Mouse (Mus musculus) hindbrain, embryonic 11.5 days (tissue): ENCODE results near the gene Tox4. TPM values are rescaled to one million over a fixed set of nuclear protein-coding genes. Genes with fewer than 3 reads are reported as not detected.

Experiments used
- ATAC-seq: fragments of 200-750 bp; cut with Nextera tagmentation; 2 replicates; pipeline ENCODE4 v1.8.0; 2017; ENCODE audit warnings: mild to moderate bottlenecking, moderate TSS enrichment, moderate library complexity; ENCODE audit not compliant: low FRiP score
- DNase-seq: peaks from one replicate; pipeline ENCODE4 v3.0.0-alpha.2; 2015; ENCODE audit warnings: low spot score
- H3K27ac ChIP-seq: fragments of 300-500 bp; sonication (generic); 2 replicates; pipeline ENCODE4 v1.5.1; 2014; ENCODE audit warnings: mild to moderate bottlenecking, low read depth, low read length
- H3K27me3 ChIP-seq: fragments of 300-500 bp; sonication (generic); 2 replicates; pipeline ENCODE4 v1.6.1; 2014; ENCODE audit warnings: mild to moderate bottlenecking, low read length, moderate library complexity, mixed read lengths; ENCODE audit not compliant: control insufficient read depth, insufficient read depth
- H3K36me3 ChIP-seq: fragments of 300-500 bp; sonication (generic); 2 replicates; pipeline ENCODE4 v1.6.1; 2014; ENCODE audit warnings: mild to moderate bottlenecking, low read length, moderate library complexity, mixed read lengths; ENCODE audit not compliant: control insufficient read depth, insufficient read depth
- H3K4me1 ChIP-seq: fragments of 300-500 bp; sonication (generic); replicated peaks from 2 replicates; pipeline ENCODE4 v1.6.1; 2014; ENCODE audit warnings: low read length, mixed read lengths; ENCODE audit not compliant: control insufficient read depth, insufficient read depth
- H3K4me2 ChIP-seq: fragments of 300-500 bp; sonication (generic); replicated peaks from 2 replicates; pipeline ENCODE4 v1.6.1; 2014; ENCODE audit warnings: mild to moderate bottlenecking, low read depth, low read length
- H3K4me3 ChIP-seq: fragments of 300-500 bp; sonication (generic); 2 replicates; pipeline ENCODE4 v1.5.1; 2014; ENCODE audit warnings: low read depth, low read length
- H3K9ac ChIP-seq: fragments of 300-500 bp; sonication (generic); 2 replicates; pipeline ENCODE4 v1.6.1; 2014; ENCODE audit warnings: low read depth, low read length
- H3K9me3 ChIP-seq: fragments of 300-500 bp; sonication (generic); 2 replicates; pipeline ENCODE4 v1.6.1; 2016; ENCODE audit warnings: low read length; ENCODE audit not compliant: control insufficient read depth
- WGBS: fragments of 180-500 bp; shearing (Covaris S2); extraction: QIAGEN DNeasy Blood & Tissue Kit; methylation state at CpG from one replicate; pipeline ENCODE4 v1.1.7; 2014; 5-methylcytosine and 5-hydroxymethylcytosine counted together
- polyA plus RNA-seq: library from polyadenylated mRNA; unstranded; fragments of >200 nt; fragmentation: Nextera tagmentation; extraction: Ambion mirVana; gene quantifications from 2 replicates; pipeline ENCODE4 v1.2.1, GENCODE M21; 2014

Tox4 gene
- polyA plus RNA-seq, 1 experiment from 2014 or later = 60.1 TPM

DNA sequence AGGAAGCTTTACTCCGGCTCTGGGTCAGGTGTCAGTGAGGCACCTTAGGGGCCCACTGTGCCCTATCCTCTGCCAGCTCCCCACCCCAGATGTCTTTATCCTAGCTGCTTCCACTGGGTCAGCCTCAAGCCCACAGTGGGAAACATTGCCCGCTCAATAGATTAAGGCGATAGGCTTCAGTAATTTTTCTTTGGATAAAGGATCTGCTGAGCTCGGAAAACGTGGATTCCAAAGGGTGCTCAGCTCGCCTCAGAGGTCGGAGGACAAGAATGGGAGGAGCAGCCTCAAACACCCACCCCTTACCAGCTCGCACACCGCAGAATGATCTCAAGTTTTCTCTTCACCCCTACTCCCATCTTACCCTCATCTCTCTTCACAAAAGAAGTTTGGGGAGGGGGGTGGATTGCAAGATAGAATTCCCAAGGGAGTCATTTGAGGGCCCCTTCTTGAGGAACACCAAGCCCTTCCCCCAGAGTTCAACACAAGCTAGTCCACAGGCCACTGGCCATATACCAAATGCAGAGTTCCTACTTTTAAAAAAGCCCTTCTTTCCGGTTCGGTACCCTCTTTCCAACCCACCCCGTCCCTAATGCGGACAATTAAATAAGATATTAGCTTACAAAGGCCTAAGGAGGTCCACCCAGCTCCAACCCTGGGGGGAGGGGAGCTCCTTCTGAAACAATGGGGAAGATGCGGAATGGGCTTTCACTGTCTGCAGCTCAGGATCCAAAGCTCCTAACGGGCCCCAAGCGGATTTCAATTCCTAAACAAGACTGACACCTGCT is 37.7 kb downstream of the Tox4 start:
- Histone ChIP-seq H3K4me1 (peaks cover 2% of the 10 kb centered on the region), H3K27me3 (no peaks in the 10 kb centered on the region), H3K4me3 (peak overlapping the region; percentile 79), H3K9ac (peak overlapping the region; percentile 96), H3K9me3 (no peaks in the 10 kb centered on the region), H3K4me2 (peak overlapping the region; percentile 80), H3K27ac (peak overlapping the region; percentile 93), H3K36me3 (peaks cover 23% of the 10 kb centered on the region)
- ATAC-seq (peak; percentile 84), DNase-seq (peak; percentile 74)
- WGBS = 2% methylated on average over 16 of the region's 16 CpGs

- DNase-seq = no peak
- no peak overlapping the region for H3K4me2 ChIP-seq
- no peaks in the 10 kb centered on the region for H3K27me3 ChIP-seq
- H3K27ac ChIP-seq = no peak overlapping the region
- H3K4me3 ChIP-seq = no peak overlapping the region
- peaks cover 2% of the 10 kb centered on the region for H3K4me1 ChIP-seq
- ATAC-seq = no peak
- H3K36me3 ChIP-seq = peaks cover 3% of the 10 kb centered on the region; the same call in 1 of the 2 replicates
- no peaks in the 10 kb centered on the region for H3K9me3 ChIP-seq
- no peak overlapping the region for H3K9ac ChIP-seq
- 80% methylated on average over 6 of the region's 6 CpGs for WGBS
Observed at GRCm38 (mm10) chr14:52319361-52319760, 40.4 kb downstream of the Tox4 start.

DNA sequence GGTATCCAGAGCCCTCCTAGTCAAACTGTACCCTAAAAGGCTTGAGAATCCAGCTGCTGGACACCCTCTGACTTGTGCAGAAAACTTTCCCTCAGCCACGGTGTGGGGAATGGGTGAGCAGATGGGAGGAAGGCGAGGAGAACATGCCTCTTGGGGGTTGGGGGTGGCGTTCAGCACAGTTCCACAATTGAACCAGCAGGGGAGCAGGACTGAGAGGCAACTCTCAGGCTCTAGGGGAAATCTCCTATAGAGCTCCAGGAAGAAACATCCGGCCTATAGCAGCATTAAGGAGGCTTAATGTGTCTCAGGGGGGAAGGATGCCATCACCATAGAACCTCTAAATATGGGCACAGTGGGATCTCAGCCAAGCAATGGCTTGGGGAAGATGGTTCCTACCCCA is 46.9 kb downstream of the Tox4 start:
- H3K9ac ChIP-seq = 0 out of 2 replicates have a peak overlapping the region, but pooled peaks have one; percentile 2
- no peaks in the 10 kb centered on the region; the same call in 1 of the 2 replicates for H3K4me1 ChIP-seq
- WGBS = 4% methylated on average over 4 of the region's 4 CpGs
- no peak overlapping the region for H3K27ac ChIP-seq
- H3K4me2 ChIP-seq = peak overlapping the region; percentile 63
- H3K4me3 ChIP-seq = peak overlapping the region; percentile 48; the same call in 1 of the 2 replicates
- DNase-seq = no peak
- ATAC-seq = 0 out of 2 replicates have a peak, but pooled peaks have one; percentile 11
- no peaks in the 10 kb centered on the region for H3K36me3 ChIP-seq
- H3K27me3 ChIP-seq = no peaks in the 10 kb centered on the region
- no peaks in the 10 kb centered on the region for H3K9me3 ChIP-seq

GRCm38 (mm10) chr14:52327375-52327901 is 48.5 kb downstream of the Tox4 start:
- peak; percentile 69 for ATAC-seq
- under 1% methylated on average over 14 of the region's 14 CpGs for WGBS

DNA sequence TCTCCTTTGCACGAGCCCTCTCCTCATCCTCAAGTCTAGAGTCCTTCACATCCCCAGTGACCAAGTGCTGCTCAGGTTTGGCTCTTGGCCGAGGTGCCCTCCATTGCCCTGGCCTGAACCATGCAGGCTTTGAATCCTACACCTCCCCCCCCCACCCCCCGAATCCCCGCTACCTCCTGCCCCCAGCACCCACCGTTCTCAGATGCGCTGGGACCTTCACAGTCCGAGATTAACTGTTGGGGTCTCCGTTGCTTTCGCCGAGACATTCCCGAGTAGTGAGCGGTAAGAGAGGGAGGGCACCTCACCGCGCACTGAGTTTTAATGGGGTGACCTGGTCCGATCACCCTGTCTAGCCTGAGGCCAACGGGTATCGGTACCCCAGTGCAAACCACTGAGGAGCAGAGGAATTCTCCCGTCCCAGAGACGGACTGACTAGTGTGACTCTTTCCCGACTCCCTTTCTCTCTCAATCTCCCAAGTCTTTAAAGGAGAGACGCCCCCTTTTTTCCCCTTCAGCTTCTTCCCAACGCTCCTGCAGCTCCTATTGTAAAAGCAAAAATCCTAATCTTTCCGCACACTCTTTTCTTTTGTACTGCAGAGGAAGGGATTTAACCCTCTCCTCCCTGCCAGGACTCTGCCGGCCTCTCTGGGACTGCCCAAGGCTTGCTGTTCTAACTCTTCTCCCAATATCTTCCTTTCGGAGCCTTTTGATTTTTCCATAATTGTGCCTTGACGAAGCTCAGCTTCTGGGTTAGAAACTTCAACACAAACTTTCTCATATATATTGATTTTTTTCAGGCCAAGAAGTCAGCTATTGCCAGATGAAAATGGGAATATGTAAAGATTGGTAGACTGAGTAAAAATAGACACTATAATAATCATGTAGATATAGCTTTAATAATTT is 49.2 kb downstream of the Tox4 start, which contains the start of gene Sall2:
Sall2 (minus strand) TSS at position 853 of the 903 bp plus-strand sequence.
- ATAC-seq (peak; percentile 72), DNase-seq (peak; percentile 64)
- WGBS = under 1% methylated on average over 26 of the region's 26 CpGs
- H3K4me1 ChIP-seq = no peaks in the 10 kb centered on the region; the same call in 1 of the 2 replicates
- H3K27me3 ChIP-seq = no peaks in the 10 kb centered on the region
- peak within 1 kb of the TSS; percentile 48 for H3K4me3 ChIP-seq
- peak within 1 kb of the TSS; percentile 60 for H3K9ac ChIP-seq
- peak within 1 kb of the TSS; percentile 63 for H3K4me2 ChIP-seq
- peak within 1 kb of the TSS; percentile 85 for H3K27ac ChIP-seq
- H3K9me3 ChIP-seq = no peaks in the 10 kb centered on the region
- no peaks in the 10 kb centered on the region for H3K36me3 ChIP-seq

More at GRCm38 (mm10) chr14:52327375-52327901, 48.5 kb downstream of the Tox4 start:
- Histone ChIP-seq H3K9me3 (no peaks in the 10 kb centered on the region), H3K36me3 (no peaks in the 10 kb centered on the region), H3K4me3 (peak overlapping the region; percentile 48), H3K27ac (peak overlapping the region; percentile 85), H3K27me3 (no peaks in the 10 kb centered on the region), H3K4me1 (no peaks in the 10 kb centered on the region; the same call in 1 of the 2 replicates), H3K4me2 (peak overlapping the region; percentile 63), H3K9ac (peak overlapping the region; percentile 60)
- peak; percentile 68 for DNase-seq

DNA sequence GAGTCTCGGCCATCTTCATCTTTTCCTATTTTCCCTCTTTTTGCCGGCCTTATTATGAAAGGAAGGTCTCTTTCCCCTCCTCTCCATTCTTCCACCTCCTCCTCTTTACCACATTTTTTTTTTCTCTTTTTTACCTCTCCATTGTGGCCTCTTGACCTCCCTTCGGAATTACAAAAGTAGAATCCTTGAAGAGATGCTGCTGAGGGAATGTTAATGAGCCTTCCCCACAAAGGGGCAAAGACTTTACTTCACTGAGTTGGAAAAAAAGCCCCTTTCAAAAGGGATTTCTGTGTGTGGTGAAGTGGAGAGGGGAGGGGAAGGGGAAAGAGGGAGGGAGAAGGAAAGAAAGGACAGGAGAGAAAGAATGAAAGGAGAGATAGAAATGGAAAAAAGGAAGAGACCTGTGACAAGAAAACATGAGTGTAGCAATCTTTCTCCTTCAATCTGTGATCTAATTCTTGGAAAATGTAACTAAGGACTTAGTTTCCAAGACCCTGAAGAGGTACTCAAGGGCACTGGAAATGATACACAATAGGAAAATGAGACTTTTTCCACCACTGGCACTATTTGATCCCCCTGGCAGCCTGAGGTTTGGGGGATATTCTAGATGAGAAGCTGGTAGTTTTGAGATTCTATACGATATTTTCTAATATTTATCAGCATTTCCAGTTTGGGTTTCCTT is 52.3 kb downstream of the Tox4 start:
- ATAC-seq = 0 out of 2 replicates have a peak, but pooled peaks have one; percentile 44
- Histone ChIP-seq H3K36me3 (no peaks in the 10 kb centered on the region), H3K4me2 (no peak overlapping the region), H3K4me1 (no peaks in the 10 kb centered on the region; the same call in 1 of the 2 replicates), H3K9ac (no peak overlapping the region), H3K27ac (peak overlapping the region; percentile 53), H3K27me3 (no peaks in the 10 kb centered on the region), H3K9me3 (no peaks in the 10 kb centered on the region), H3K4me3 (no peak overlapping the region)
- 7% methylated on average over 4 of the region's 4 CpGs for WGBS
- no peak for DNase-seq

DNA sequence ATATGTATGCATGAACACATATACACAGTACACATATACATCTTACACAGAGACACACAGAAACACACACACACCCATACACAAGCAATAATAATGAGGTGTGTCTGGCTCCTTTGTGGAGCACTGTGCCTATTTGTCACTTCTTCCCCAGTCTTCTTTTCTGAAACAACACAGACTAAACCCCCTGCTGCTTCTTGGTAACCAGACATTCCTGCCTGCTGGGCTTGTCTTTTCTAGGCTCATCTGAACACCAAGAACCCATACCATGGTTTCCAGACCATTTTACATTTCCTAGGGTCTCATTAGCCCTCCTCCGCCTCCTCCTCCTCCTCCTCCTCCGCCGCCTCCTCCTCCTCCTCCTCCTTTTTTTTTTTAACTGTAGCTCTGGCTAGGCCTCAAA is 53.2 kb downstream of the Tox4 start:
- no peak overlapping the region for H3K4me2 ChIP-seq
- no peaks in the 10 kb centered on the region; the same call in 1 of the 2 replicates for H3K4me1 ChIP-seq
- no peak overlapping the region for H3K4me3 ChIP-seq
- ATAC-seq = no peak
- H3K27me3 ChIP-seq = no peaks in the 10 kb centered on the region
- H3K9ac ChIP-seq = no peak overlapping the region
- H3K36me3 ChIP-seq = no peaks in the 10 kb centered on the region
- DNase-seq = no peak
- 67% methylated on average over 1 of the region's 3 CpGs for WGBS
- H3K9me3 ChIP-seq = no peaks in the 10 kb centered on the region
- H3K27ac ChIP-seq = peak overlapping the region; percentile 53; the same call in 1 of the 2 replicates
